Mouse (Mus musculus) layer of hippocampus, adult 2 months (tissue): Measurements from ENCODE around the gene Sft2d2. TPM values are rescaled to one million over a fixed set of nuclear protein-coding genes. Genes with fewer than 3 reads are reported as not detected.

Experiments
- DNase-seq, 2 experiments: peaks; one replicate each; pipeline ENCODE4 v3.0.0; 2022; ENCODE audit warnings: low spot score in 2 of 2
- H3K27ac ChIP-seq: fragments of 200-600 bp; 2 replicates; pipeline ENCODE4 v1.8.1; 2022
- H3K4me3 ChIP-seq: fragments of 200-600 bp; 2 replicates; pipeline ENCODE4 v1.8.1; 2022; ENCODE audit warnings: mild to moderate bottlenecking
- CTCF ChIP-seq: fragments of 200-600 bp; conservative IDR thresholded peaks from 2 replicates; pipeline ENCODE4 v1.8.1; 2022; ENCODE audit warnings: antibody characterized with exemption, mild to moderate bottlenecking, moderate library complexity
- total RNA-seq, 2 experiments: library from RNA; stranded (reverse); gene quantifications; 2 replicates each; pipeline ENCODE4 v1.2.3; 2021

The Sft2d2 gene
- total RNA-seq, 2 experiments from 2014 or later, result 13.4 to 13.7 TPM

DNA sequence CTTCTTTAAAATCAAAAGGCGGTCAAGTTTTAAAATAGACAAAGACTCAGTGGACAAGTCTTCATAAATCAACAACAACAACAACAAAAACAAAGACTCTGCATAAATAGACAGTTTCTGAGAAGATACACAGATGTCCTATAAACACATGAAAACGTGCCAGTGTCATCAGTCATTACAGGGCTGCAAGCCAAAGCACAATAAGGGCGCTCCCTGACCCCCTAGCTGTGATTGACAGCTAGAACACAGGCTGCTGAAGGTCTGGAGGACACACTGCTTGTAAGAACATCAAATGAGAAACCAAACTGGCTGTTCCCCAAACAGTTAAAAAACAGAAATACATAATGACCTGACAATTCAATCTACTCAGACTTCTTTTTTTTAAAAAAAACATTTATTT lies 5.4 kb upstream of the Sft2d2 start:
- H3K27ac ChIP-seq, result no peak overlapping the region
- TF ChIP-seq CTCF, result no peak
- no peak for DNase-seq
- H3K4me3 ChIP-seq, result no peak overlapping the region

DNA sequence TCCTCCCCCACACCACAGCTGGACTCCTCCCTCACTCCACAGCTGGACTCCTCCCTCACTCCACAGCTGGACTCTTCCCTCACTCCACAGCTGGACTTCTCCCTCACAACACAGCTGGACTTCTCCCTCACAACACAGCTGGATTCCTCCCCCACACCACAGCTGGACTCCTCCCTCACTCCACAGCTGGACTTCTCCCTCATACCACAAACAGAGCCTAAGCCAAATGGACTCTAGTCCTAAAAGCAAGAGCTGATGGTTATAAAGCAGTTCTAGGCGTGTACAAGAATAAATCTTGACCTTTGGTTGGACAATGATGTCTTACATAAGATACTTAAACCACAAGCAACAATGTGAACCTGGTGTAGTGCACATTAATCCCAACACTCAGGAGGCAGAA lies 4.7 kb upstream of the Sft2d2 start:
- no peak for DNase-seq
- TF ChIP-seq CTCF, result no peak
- Histone ChIP-seq H3K4me3 (no peak overlapping the region), H3K27ac (no peak overlapping the region)

DNA sequence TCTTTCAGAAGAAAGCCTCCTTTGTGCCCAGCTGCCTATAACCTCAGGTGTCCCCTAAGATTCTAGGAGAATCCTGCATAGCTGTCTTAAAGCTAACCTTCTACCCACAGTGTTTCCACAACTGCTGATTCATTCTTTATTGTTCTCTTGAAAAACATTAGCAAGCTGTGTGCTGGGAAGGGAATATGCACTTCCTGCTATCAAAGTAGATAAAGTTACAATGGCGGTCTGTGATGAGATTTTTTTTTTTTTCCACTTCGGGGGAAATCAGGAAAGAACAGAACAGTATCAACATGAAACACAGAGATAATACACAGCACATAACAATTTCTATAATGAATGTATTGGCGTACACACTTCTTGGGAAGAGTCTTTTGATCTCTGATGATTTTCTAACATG lies 3.6 kb upstream of the Sft2d2 start:
- Histone ChIP-seq H3K4me3 (no peak overlapping the region), H3K27ac (no peak overlapping the region)
- no peak for DNase-seq
- no peak for TF ChIP-seq CTCF

DNA sequence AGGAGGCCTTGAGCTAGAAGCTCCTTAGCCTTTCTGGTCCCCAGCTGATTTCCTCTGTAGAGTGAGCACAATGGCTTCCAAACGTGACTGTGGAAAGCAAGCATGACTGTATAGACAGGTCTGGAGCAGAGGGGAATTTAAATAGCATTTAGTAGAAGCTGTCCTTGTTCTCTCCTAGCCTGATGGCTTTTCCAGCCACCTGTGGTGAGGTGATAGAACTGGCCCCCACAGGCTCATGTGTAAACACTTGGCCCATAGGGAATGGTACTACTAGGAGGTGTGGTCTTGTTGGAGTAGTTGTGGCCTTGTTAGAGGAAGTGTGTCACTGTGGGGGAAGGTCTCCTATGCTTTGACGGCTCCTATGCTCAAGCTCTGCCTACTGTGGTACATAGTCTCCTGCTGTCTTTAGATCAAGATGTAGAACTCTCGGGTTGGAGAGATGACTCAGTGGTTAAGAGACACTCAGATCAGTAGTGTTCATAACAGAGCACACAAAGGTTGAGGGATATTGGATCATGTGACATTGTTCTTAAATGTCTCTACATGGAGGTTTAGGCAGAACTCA lies 1.2 kb upstream of the Sft2d2 start:
- Histone ChIP-seq H3K27ac (no peak overlapping the region), H3K4me3 (no peak overlapping the region)
- DNase-seq, result no peak
- no peak for TF ChIP-seq CTCF

DNA sequence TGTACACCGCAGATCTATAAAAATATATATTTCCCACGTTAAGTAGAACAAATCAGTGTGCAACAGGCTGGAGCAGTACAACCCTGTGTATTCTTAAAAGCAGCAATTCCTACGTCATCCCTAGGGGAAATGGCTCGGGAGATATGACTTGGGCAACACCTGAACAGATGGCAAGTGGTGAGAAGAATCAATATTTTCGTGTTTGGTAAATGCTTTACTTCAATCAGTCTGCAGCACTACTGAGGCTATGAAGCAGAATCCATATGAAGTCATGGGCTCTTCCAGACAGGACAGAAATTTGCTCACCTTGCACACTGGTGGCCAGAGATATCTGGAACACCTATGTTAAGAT lies 400 bp upstream of the Sft2d2 start:
- H3K27ac ChIP-seq, result peak overlapping the region; percentile 81
- H3K4me3 ChIP-seq, result peak overlapping the region; percentile 73
- TF ChIP-seq CTCF, result no peak
- no peak for DNase-seq

DNA sequence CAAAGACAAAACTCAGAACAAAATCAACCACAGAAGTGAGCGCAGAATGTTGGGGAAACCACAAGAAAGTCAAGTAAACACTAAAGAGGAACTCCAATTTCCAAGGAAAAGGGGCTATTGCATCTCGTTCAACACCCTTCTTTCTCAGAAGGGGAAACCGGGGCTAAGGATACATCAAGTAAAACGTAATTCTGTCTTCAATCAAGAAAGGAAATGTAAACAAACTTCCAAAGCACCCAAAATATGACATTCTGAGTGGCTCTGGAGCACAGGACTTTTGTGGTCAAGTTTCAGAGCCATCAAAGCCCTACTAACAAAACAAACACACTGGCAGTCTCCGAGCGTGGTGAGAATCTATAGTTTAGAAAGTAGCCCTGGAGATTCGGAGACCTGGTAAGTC lies 812 bp downstream of the Sft2d2 start:
- peak overlapping the region; percentile 81 for H3K27ac ChIP-seq
- no peak for TF ChIP-seq CTCF

DNA sequence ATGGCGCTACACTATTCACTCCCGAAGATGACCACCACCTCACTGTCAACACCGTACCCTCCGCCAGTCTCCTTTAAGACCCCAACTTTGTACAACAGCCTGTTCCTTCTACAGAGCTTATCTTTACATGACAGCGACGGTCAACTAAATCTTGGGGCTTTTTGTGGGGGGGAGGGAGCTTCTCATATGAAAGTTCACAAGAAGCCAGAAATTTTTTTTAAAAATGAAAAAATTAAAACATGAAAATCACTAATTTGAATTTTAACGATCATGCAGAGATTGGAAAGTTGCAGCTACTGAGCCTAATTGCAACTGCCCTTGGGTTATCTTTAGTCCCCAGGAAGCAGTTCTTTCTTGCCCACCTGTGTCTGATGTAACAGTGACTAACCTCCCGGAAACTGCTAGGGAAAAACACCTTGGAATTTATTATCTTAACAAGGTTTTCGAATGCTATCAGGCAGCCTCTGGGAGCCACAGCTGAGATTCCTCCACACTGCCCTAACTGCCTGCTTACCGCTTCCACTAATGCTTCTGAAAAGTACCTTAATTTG lies 1.4 kb downstream of the Sft2d2 start:
- peak overlapping the region; percentile 81; the same call in 1 of the 2 replicates for H3K27ac ChIP-seq
- H3K4me3 ChIP-seq, result peak overlapping the region; percentile 73; the same call in 1 of the 2 replicates
- TF ChIP-seq CTCF, result no peak
- DNase-seq, result no peak

More for the DNA sequence above, 812 bp downstream of the Sft2d2 start:
- DNase-seq, result no peak
- H3K4me3 ChIP-seq, result peak overlapping the region; percentile 73

DNA sequence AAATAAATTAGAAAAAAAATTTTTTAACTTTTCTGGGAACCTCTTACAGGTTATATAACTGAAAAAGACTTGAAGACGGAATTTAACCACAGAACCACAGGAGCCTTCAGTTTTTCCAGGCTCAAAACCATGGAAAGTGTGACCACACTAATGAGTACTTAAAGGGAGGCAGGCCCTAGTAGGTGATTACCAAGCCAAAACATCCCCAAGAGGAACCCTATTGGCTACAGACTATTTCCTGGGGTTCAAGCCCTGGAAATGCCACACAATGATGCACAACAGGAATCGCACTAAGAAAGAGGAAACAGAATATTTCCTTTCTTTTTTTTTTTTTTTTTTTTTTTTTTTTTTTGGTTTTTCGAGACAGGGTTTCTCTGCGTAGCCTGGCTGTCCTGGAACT lies 2.1 kb downstream of the Sft2d2 start:
- no peak for TF ChIP-seq CTCF
- no peak for DNase-seq
- Histone ChIP-seq H3K4me3 (peak overlapping the region; percentile 37; the same call in 1 of the 2 replicates), H3K27ac (peak overlapping the region; percentile 82)

DNA sequence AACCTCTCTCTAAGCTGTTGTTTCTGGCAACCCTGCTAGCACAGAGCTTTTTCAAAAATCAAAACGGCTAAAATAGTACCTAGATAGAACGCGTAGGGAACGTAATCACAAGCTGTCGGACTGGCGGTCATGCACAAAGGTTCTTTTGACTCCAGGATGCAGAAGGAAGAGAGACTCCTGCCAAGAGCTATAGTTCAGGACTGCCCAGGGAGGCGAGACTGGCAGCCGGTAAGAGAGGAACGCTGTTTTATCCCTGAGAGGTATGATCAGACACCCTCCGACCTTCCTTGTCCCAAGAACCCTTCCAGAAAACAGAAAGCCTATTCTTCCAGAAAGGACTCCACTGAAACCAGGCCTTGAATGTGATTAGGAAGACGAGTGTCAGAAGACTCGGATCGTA lies 2.6 kb downstream of the Sft2d2 start:
- no peak for DNase-seq
- Histone ChIP-seq H3K27ac (peak overlapping the region; percentile 82), H3K4me3 (peak overlapping the region; percentile 37)
- TF ChIP-seq CTCF, result no peak

DNA sequence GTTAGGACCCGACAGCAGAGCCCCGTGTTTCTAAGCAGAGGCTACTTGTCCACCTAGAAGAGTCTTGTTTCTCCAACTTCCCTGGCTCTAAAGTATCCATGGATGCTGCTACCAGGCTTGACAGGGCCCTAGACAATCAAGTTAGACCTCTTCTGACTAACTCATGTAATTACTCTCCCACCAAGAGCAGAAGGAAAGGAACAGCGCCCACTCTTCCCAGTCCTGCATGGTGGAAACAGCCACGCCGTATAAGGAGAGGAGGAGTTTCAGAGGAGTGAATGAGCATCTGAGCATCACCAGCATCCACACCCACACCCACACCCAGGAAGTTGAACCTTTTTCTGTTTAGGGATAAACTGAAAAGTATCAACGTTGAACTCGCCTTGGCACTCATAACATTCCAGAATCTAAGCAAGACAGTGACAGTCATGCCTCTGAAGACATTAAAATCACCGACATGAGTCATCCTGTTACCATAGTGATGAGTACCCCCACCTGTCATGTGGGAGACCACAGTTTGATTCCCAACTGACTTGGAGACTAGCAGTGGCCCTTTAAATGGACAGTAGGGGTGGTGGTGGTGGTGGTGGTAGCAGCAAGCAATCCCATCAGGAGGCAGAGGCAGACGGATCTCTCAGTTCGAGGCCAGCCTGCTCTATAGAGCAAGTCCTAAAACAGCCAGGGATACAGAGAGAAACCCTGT lies 3.5 kb downstream of the Sft2d2 start:
- no peak overlapping the region for H3K4me3 ChIP-seq
- peak overlapping the region; percentile 82 for H3K27ac ChIP-seq
- no peak for TF ChIP-seq CTCF
- no peak for DNase-seq

DNA sequence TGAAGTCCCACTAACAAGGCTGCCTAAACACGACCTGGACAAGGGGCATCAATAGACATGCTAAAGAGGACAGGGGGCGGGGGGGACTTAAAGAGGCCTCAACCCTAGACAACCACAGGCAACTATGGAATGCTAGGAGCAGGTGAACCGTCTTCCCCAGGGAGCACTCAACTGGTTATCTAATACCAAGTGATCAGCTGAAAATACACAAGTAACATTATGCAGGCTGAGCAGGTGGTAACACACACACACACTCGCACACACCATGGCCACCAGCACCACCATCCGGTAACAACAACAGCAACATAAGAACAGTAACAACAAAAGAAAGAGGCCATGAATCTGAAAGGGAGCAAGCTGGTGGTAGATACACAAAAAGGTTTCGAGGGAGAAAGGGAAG lies 4.2 kb downstream of the Sft2d2 start:
- DNase-seq, result no peak
- TF ChIP-seq CTCF, result no peak
- H3K27ac ChIP-seq, result no peak overlapping the region
- no peak overlapping the region for H3K4me3 ChIP-seq

DNA sequence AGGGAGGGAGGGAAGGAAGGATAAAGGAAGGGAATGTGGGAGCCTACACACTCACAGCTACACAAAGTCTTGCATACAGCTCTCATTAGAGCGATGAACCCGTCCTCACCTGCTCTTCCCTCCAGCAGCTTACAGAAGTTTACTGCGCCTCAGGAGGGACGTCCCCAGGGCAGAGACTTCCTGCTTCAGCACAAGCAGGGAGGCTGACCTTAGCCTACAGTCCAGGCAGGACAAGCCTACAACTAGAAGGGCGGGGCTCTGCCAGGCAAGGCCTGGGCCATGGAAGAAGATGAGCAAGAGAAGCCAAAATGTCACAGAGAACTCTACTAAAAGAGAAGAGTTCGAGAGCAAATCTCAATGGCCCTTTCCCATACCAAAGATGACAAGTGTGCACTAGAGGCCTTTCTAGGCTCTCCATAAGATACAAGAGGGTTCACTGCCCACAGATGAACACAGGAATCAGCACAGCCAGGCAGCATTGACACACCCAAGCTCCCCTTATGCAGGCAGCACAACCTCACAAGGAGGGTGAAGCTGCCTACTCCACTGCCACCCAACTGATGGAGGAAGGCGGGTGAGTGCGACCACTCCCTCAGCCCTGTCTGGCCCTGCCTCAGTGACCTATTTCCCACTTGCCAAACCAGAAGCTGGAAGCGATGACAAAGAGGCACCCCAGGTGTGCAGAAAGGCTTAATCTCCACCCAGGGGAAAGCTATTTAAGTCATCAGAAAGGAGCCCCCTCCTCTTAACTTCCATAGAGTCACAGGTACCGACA lies 5.2 kb downstream of the Sft2d2 start:
- TF ChIP-seq CTCF, result no peak
- DNase-seq, result no peak
- Histone ChIP-seq H3K27ac (0 out of 2 replicates have a peak overlapping the region, but pooled peaks have one; percentile 36), H3K4me3 (no peak overlapping the region)

DNA sequence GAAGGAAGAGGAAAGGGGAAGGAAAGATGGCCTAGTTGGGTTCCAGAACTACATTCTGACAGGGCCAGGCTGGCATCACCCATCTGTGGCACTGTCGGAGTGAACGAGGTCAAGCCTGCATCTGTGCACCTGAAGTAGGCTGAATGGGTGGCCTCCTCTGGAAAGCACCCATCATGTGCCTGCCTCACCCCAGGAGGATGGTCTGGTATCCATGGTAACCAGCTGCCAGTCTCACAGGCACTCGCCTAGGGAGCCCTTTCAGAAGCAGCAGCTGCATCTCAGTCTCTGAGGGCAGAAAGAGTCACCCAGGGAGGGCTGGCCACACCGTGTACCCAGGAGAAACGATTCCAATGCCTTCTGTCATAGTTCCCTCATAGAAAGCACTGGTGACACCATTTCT lies 6.9 kb downstream of the Sft2d2 start:
- Histone ChIP-seq H3K4me3 (no peak overlapping the region), H3K27ac (no peak overlapping the region)
- no peak for TF ChIP-seq CTCF
- no peak for DNase-seq
